Mouse (Mus musculus) small intestine, adult 2 months (tissue): ENCODE data around the gene Pcgf5. TPM values are rescaled to one million over a fixed set of nuclear protein-coding genes. Genes with fewer than 3 reads are reported as not detected.

ENCODE experiments used
- H3K27ac ChIP-seq: fragments of 200-500 bp; 2 replicates; pipeline ENCODE4 v1.5.1; 2012; ENCODE audit warnings: low read depth, low read length, control low read depth, inconsistent platforms; ENCODE audit not compliant: insufficient read depth
- H3K27me3 ChIP-seq: fragments of 200-500 bp; 2 replicates; pipeline ENCODE4 v1.6.1; 2012; ENCODE audit warnings: mild to moderate bottlenecking, moderate library complexity, low read length, inconsistent platforms; ENCODE audit not compliant: control insufficient read depth, insufficient read depth
- H3K36me3 ChIP-seq: fragments of 200-500 bp; 2 replicates; pipeline ENCODE4 v1.6.1; 2012; ENCODE audit warnings: mild to moderate bottlenecking, low read length, control low read depth, inconsistent platforms; ENCODE audit not compliant: control insufficient read depth, insufficient read depth
- H3K4me1 ChIP-seq: fragments of 200-500 bp; 2 replicates; pipeline ENCODE4 v1.6.1; 2012; ENCODE audit warnings: low read length, inconsistent platforms, mixed read lengths; ENCODE audit not compliant: control insufficient read depth, insufficient read depth, insufficient read length
- H3K4me3 ChIP-seq: fragments of 200-500 bp; 2 replicates; pipeline ENCODE4 v1.5.1; 2012; ENCODE audit warnings: low read depth, mild to moderate bottlenecking, control low read depth, inconsistent platforms, low read length, moderate library complexity
- CTCF ChIP-seq: fragments of 200-500 bp; IDR thresholded peaks from 2 replicates; pipeline ENCODE4 v1.5.1; 2012; ENCODE audit warnings: low read depth, mild to moderate bottlenecking, control low read depth, inconsistent platforms, low read length, moderate library complexity, mixed read lengths; ENCODE audit not compliant: insufficient replicate concordance, insufficient read length; ENCODE audit errors: extremely low read depth
- POLR2A ChIP-seq: fragments of 200-500 bp; IDR thresholded peaks from 2 replicates; pipeline ENCODE4 v1.6.1; 2012; ENCODE audit warnings: low read depth, mild to moderate bottlenecking, control low read depth, inconsistent platforms, low read length, moderate library complexity
- WGBS: fragments of 180-500 bp; shearing (Covaris S2); methylation state at CpG from one replicate; pipeline ENCODE4 v1.1.7; 2018; 5-methylcytosine and 5-hydroxymethylcytosine counted together
- polyA plus RNA-seq: library from polyadenylated mRNA; depleted of rRNA; stranded (reverse); fragments of >200 nt; gene quantifications from 2 replicates; pipeline ENCODE4 v1.2.3, GENCODE M21; 2012

Pcgf5 gene
- polyA plus RNA-seq, 1 experiment, result 6.4 TPM

DNA sequence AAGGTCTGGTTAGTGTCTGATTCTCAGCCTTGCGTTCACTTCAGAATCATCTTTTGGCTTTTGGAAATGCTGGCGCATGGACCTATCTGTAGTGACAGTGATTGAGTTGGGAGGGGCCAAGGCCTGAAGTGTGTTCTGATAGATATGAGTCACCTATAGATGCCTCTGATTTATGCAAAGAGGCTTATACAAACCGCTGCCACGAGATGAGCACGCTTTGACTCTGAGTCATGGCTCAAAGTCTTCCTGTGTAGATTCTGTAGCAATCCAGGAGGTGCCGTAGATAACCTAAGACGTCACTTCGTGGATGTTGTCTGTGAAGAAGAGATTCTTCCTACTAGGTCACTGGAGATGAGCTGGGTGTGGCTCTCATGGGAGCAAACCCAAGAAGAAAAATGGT lies 16.6 kb downstream of the Pcgf5 start:
- H3K27me3 ChIP-seq, result no peaks in the 10 kb centered on the region
- no peak overlapping the region for H3K4me3 ChIP-seq
- TF ChIP-seq CTCF, result no peak
- no peak for TF ChIP-seq POLR2A
- WGBS, result 62% methylated on average over 8 of the region's 8 CpGs
- no peaks in the 10 kb centered on the region for H3K36me3 ChIP-seq
- no peaks in the 10 kb centered on the region for H3K4me1 ChIP-seq
- H3K27ac ChIP-seq, result no peak overlapping the region

DNA sequence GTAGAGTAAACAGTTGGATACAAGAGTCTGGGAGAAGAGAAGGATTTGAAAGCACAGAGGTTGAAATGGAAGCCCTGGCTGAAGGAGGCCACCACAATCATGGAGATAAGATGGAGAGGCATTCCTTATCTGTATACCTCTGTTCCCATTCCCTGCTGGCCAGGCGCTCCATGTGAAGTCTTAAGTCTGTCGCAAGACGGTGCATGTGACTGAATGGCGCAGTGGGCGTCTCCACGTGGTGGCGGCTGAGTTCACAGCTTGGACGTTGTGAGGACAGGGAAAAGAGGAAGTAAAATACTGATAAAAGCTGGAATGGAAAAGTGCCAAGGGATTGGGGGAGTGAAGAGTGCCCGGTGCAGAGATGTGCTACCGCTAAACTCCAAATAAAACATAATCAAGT lies 23.4 kb downstream of the Pcgf5 start:
- H3K36me3 ChIP-seq, result no peaks in the 10 kb centered on the region
- H3K27me3 ChIP-seq, result no peaks in the 10 kb centered on the region
- TF ChIP-seq POLR2A, result no peak
- TF ChIP-seq CTCF, result no peak
- H3K27ac ChIP-seq, result no peak overlapping the region
- H3K4me1 ChIP-seq, result peaks cover 26% of the 10 kb centered on the region
- WGBS, result 37% methylated on average over 10 of the region's 10 CpGs
- no peak overlapping the region for H3K4me3 ChIP-seq

GRCm38 (mm10) chr19:36373056-36373621 lies 25.0 kb downstream of the Pcgf5 start:
- Histone ChIP-seq H3K27me3 (no peaks in the 10 kb centered on the region), H3K36me3 (no peaks in the 10 kb centered on the region), H3K4me1 (peaks cover 26% of the 10 kb centered on the region), H3K27ac (no peak overlapping the region), H3K4me3 (no peak overlapping the region)
- TF ChIP-seq CTCF (no peak), POLR2A (no peak)
- WGBS, result 52% methylated on average over 6 of the region's 6 CpGs

GRCm38 (mm10) chr19:36375200-36375783 lies 27.2 kb downstream of the Pcgf5 start:
- 18% methylated on average over 11 of the region's 11 CpGs for WGBS
- H3K27me3 ChIP-seq, result no peaks in the 10 kb centered on the region
- no peaks in the 10 kb centered on the region for H3K36me3 ChIP-seq
- peak overlapping the region; percentile 45 for H3K4me3 ChIP-seq
- peak overlapping the region; percentile 67 for H3K27ac ChIP-seq
- TF ChIP-seq POLR2A, result no peak
- no peak for TF ChIP-seq CTCF
- peaks cover 26% of the 10 kb centered on the region for H3K4me1 ChIP-seq

DNA sequence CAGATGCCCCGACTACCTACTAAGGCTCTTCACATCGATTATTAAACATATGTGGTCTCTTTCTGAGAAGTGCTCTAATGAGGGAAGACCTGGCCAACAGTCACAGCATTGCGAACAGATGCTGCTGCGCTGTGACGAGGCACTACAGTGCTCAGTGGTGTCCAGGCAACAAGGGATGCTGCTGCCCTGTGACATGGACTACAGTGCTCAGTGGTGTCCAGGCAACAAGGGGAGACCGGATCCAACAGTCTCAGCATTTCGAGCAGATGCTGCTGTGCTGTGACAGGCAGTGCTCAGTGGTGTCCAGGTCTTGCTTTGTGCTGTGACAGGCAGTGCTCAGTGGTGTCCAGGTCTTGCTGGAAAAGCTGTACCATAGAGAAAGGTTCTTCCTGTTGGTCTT lies 29.6 kb downstream of the Pcgf5 start:
- Histone ChIP-seq H3K4me3 (no peak overlapping the region), H3K4me1 (peaks cover 17% of the 10 kb centered on the region; the same call in 1 of the 2 replicates), H3K36me3 (no peaks in the 10 kb centered on the region), H3K27me3 (no peaks in the 10 kb centered on the region), H3K27ac (no peak overlapping the region)
- WGBS, result 88% methylated on average over 7 of the region's 7 CpGs
- TF ChIP-seq POLR2A (no peak), CTCF (no peak)

DNA sequence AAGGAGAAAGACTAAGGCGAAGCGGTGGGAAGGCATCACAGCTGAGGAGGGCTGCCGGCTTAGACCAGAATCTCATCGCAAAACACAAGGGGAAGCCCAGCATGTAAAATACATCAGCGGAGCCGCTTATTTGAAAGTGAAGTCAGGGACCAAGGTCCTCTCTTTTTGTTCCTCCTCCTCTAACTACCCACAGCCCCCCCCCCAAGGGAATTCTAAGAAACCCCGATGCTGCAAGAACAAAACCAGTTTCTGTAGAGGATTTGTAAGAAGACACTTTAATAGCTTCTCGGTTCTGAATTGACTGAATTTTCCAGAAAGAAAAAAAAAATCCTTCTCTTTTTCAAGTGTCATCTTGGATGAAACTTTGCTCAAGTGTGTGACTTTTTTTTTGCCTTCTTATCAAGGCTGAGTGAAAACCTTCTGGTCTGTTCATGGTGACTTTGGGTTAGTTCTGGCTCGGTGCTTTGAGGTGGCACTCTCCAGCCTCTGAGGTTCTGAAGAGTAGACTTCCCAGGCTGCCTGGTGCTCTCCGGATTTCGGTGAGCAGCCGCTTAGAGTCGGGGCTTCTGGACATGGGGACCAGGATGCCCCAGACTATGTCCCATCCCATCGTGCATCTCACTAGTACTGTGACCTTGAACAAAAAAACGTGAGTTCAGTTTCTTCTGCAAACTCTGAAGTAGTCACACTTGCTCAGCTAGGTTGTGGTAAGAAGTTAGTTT lies 30.6 kb downstream of the Pcgf5 start:
- H3K27me3 ChIP-seq, result no peaks in the 10 kb centered on the region
- H3K4me1 ChIP-seq, result peaks cover 15% of the 10 kb centered on the region; the same call in 1 of the 2 replicates
- no peak for TF ChIP-seq POLR2A
- TF ChIP-seq CTCF, result no peak
- WGBS, result 79% methylated on average over 15 of the region's 15 CpGs
- H3K4me3 ChIP-seq, result no peak overlapping the region
- no peaks in the 10 kb centered on the region for H3K36me3 ChIP-seq
- H3K27ac ChIP-seq, result no peak overlapping the region

DNA sequence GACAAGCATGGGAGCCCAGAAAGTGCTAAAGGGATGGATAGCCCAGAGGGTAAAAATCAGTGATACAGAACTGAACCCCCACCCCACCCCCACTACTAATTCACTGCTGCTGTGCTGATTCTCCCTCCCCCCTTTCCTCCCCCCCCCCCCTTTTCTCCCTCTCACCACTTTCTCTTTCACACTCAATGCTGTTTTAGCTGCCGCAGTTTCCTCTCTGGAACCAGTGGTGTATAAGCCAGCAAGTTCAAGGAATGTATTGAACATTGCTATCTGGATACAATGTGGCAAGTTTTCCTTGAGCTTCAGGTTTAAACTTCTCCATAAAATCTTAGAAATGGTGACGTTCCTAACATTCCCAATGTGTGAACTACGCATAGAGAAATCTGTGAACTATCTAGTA lies 34.8 kb downstream of the Pcgf5 start:
- WGBS, result 92% methylated on average over 3 of the region's 3 CpGs

More for the DNA sequence above, 34.8 kb downstream of the Pcgf5 start:
- Histone ChIP-seq H3K36me3 (no peaks in the 10 kb centered on the region), H3K27me3 (no peaks in the 10 kb centered on the region), H3K27ac (no peak overlapping the region), H3K4me1 (peaks cover 2% of the 10 kb centered on the region; the same call in 1 of the 2 replicates), H3K4me3 (no peak overlapping the region)
- TF ChIP-seq POLR2A (no peak), CTCF (no peak)
